Mouse (Mus musculus) erythroblast, embryonic 14.5 days (primary cell): ENCODE data around the gene Rrp12. TPM values are rescaled to one million over a fixed set of nuclear protein-coding genes. Genes with fewer than 3 reads are reported as not detected.

Source experiments
- H3K27me3 ChIP-seq: 2 replicates; pipeline ENCODE4 v1.6.1; 2012; ENCODE audit warnings: inconsistent platforms; ENCODE audit not compliant: control insufficient read depth
- H3K36me3 ChIP-seq: 2 replicates; pipeline ENCODE4 v1.6.1; 2012; ENCODE audit warnings: mild to moderate bottlenecking, inconsistent platforms; ENCODE audit not compliant: control insufficient read depth
- H3K4me1 ChIP-seq: 2 replicates; pipeline ENCODE4 v1.6.1; 2012; ENCODE audit warnings: inconsistent platforms; ENCODE audit not compliant: control insufficient read depth
- H3K4me3 ChIP-seq: replicated peaks from 2 replicates; pipeline ENCODE3; 2012; ENCODE audit warnings: moderate library complexity, mild to moderate bottlenecking, inconsistent platforms
- H3K9me3 ChIP-seq: 2 replicates; pipeline ENCODE4 v1.6.1; 2012; ENCODE audit warnings: low read length, inconsistent platforms, mixed read lengths; ENCODE audit not compliant: control insufficient read depth
- GATA1 ChIP-seq: IDR thresholded peaks from 2 replicates; pipeline ENCODE4 v1.6.1; 2012; ENCODE audit warnings: low read length, inconsistent platforms, mixed read lengths
- TAL1 ChIP-seq: IDR thresholded peaks from 3 replicates; pipeline ENCODE4 v1.6.1; 2012; ENCODE audit warnings: low read length, inconsistent platforms, mixed read lengths
- polyA plus RNA-seq: library from polyadenylated mRNA; stranded (reverse); fragments of >175 nt; gene quantifications from 2 replicates; pipeline ENCODE4 v1.2.3, GENCODE M21; 2012

Rrp12 gene
- polyA plus RNA-seq, 1 experiment: 1.1 TPM

DNA sequence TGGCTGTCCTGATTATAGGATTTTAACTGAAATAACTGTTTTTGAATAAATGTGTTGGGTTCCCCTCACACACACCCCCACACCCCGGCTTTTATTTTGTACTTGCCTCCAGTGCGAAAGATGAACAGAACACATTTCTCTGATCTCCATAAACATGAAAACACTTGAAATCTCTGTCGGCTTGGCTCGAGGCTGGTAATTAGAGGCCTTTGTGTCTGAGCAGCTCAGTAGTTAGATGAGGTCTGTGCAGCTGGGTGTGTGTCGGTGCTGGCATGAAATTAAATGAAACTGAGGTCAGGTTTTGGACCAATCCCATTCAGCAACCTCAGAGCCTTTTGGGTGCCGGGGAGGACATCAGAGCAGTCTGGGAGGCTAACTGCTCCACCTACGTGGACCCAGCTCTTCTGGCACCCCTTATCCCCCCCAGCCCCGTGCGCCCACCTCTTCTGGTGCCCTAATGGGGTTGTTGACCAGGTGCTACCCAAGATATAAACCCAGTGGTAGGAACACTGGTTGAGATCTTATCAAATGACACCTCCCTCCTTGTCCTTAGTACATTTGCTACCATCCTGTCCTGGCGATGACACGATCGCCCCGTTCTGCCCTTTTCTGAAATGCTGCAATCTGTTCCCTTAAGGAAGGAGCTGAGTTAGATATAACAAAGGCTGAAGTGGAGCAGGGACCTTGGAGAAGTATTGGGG, 63.3 kb downstream of the Rrp12 start:
- peak overlapping the region; percentile 94 for H3K4me3 ChIP-seq
- TF ChIP-seq GATA1 (no peak), TAL1 (no peak)
- no peaks in the 10 kb centered on the region for H3K27me3 ChIP-seq
- H3K9me3 ChIP-seq: no peaks in the 10 kb centered on the region
- peaks cover 9% of the 10 kb centered on the region for H3K36me3 ChIP-seq
- peaks cover 86% of the 10 kb centered on the region for H3K4me1 ChIP-seq

DNA sequence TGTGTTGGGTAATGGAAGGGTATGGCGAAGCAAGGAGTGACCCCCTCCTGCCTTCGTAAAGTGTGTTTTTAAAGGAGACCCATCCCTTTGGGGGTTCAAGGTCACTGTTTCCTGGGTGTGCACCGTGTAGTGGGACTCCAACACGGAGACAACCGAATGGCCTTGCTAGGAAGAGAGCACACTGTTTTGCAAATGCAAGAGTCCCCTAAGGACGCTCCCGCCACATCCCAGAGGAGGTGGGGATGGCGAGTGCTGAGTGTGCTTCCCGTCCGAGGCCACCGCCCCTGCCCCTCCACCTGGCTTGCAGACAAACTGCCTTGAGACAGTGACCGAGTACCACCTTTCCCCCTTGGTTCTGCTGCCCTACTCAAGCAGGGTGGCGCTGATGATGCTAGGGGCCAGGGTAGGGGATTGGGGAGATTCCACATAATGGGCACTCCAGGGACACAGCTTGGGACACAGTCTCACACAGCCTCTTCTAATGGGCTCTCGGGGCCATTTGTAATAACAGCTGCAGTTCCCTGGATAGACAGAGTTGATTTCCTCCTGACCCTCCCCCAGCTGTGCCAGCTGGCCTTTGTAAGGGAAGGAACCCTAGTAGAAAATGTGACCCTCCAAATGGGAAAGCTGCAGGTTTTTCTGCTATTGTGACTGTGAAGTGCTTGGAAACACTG, 64.1 kb downstream of the Rrp12 start:
- H3K4me1 ChIP-seq: peaks cover 78% of the 10 kb centered on the region
- TF ChIP-seq GATA1 (no peak), TAL1 (no peak)
- H3K27me3 ChIP-seq: no peaks in the 10 kb centered on the region

DNA sequence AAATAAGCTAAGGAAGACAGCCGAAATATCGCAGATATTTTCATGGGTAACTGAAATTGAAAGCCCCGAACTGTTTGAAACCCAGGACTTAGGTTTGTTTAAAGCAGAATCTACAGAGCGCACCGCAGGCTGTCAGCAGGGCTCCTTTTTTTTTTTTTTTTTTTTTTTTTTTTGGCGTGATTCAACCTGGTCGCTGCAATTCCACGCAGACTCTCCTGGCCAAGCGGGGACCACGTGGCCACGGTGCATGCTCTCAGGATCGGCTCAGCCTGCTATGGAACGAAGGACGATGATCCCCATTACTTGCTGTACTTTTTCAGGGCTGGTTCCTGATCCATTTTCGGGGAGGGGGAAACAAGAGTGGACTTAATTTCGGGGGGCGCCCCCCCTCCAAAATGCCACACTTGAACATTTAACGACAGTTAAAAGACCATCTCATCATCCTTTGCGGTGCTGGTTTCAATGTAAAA, 64.8 kb downstream of the Rrp12 start:
- Histone ChIP-seq H3K9me3 (no peaks in the 10 kb centered on the region), H3K4me1 (peaks cover 71% of the 10 kb centered on the region), H3K27me3 (no peaks in the 10 kb centered on the region), H3K4me3 (peak overlapping the region; percentile 94), H3K36me3 (peaks cover 9% of the 10 kb centered on the region)
- TF ChIP-seq GATA1 (no peak), TAL1 (no peak)

More for the DNA sequence above, 64.1 kb downstream of the Rrp12 start:
- Histone ChIP-seq H3K9me3 (no peaks in the 10 kb centered on the region), H3K36me3 (peaks cover 9% of the 10 kb centered on the region), H3K4me3 (peak overlapping the region; percentile 94)

DNA sequence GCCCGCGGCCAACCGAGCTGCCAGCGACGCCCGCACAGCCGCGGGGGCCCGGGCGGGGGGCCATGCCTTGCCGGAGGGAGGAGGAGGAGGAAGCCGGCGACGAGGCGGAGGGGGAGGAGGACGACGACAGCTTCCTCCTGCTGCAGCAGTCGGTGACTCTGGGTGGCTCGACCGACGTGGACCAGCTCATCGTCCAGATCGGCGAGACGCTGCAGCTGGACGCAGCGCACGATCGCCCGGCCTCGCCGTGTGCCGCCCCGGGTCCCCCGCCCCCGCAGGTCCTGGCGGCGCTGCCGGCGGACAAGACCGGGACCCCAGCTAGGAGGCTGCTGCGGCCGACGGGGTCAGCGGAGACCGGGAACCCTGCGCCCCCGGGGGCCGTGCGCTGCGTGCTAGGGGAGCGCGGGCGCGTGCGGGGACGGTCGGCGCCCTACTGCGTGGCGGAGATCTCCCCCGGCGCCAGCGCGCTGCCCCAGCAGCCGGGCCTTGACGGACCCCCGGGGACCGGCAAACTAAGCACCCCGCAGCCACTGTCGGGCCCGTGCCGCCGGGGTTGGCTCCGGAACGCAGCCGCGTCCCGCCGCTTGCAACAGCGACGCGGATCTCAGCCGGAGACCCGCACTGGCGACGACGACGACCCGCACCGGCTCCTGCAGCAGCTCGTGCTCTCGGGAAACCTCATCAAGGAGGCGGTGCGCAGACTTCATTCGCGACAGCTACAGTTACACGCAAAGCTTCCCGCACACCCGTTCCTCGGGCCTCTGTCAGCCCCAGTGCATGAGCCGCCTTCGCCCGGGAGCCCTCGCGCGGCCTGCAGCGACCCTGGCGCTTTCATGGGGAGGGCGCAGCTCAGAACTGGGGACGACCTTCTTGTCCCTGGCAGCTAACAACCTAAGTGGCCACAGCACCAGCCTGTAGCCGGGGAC, 65.6 kb downstream of the Rrp12 start:
- H3K4me3 ChIP-seq: peak overlapping the region; percentile 94
- H3K9me3 ChIP-seq: no peaks in the 10 kb centered on the region
- peaks cover 9% of the 10 kb centered on the region for H3K36me3 ChIP-seq
- H3K4me1 ChIP-seq: peaks cover 66% of the 10 kb centered on the region
- TF ChIP-seq GATA1 (no peak), TAL1 (no peak)
- H3K27me3 ChIP-seq: no peaks in the 10 kb centered on the region

DNA sequence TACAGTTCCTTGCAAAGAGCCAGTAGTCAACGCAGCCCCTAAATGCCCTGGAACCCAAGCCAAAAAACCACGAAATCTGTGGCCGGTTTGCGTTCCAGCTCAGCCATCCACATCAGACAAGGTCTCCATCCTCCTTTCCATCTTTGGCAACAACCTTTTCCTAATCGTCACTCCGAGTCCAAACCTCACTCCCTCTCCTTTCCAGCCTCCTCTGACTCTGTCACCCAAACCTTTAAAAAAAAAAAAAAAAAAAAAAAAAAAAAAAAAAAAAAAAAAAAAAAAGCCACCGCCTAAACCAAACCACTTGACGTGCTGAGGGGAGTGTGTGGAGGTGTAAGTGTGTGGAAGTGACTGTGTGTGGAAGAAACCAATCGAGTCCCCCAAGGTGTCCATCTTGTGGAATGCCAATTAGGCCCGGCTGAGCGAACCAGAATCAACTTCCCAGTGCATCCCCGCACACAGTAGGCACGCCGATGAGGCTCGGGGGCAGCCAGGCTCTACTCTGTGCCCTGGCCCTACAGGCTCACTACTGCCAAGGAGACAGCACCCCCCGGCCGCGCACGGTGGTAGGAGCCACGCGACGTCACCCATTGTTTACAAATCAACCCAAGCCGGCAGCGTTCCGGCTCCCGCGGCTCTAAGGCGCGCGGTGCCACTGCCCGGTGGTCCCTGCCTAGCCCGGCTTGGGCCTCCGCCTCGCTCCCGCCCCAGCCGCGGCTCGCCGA, 66.4 kb downstream of the Rrp12 start, which contains the start of gene Frat1:
TSS of gene Frat1 (plus strand) at position 590 of the 725 bp plus-strand sequence.
- H3K36me3 ChIP-seq: peaks cover 9% of the 10 kb centered on the region
- peaks cover 64% of the 10 kb centered on the region for H3K4me1 ChIP-seq
- no peaks in the 10 kb centered on the region for H3K27me3 ChIP-seq
- no peaks in the 10 kb centered on the region for H3K9me3 ChIP-seq
- no peak for TF ChIP-seq GATA1
- H3K4me3 ChIP-seq: peak within 1 kb of the TSS; percentile 94

DNA sequence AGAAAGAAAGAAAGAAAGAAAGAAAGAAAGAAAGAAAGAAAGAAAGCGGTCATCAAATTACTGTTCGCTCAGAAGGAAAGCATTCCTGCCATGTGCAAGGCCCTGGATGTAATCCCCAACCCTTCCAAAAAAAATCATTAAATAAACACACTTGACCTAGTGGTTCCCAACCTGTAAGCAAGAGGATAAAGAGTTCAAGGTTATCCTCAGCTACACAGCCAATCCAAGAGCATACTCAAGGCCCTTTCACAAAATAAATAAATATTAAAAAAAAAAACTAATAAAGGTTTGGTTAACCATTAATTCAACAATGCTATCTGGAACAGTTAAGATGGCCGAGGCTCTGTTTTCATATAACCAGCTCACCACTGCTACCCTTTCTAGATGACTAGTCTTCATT, 67.0 kb downstream of the Rrp12 start:
- Histone ChIP-seq H3K4me1 (peaks cover 64% of the 10 kb centered on the region), H3K9me3 (no peaks in the 10 kb centered on the region), H3K4me3 (peak overlapping the region; percentile 94), H3K36me3 (peaks cover 9% of the 10 kb centered on the region), H3K27me3 (no peaks in the 10 kb centered on the region)
- TF ChIP-seq GATA1 (no peak), TAL1 (no peak)

DNA sequence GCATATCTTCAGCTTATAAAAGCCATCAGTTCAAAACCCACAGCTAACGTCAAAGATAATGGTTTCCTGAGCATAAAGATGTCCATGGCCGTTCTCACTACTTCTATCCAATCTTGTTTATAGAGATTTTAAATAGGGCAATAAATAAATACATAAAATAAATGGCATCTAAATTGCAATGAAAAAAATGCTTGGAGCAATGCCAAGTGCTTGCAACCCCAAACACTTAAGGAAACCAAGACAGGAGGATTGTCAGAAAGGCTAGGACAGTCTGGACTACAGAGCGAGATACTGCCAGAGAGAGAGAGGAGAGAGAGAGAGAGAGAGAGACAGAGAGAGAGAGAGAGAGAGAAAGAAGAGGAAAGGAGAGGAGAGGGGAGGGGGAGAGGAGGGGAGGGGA, 69.4 kb downstream of the Rrp12 start:
- no peaks in the 10 kb centered on the region; the same call in 1 of the 2 replicates for H3K36me3 ChIP-seq
- no peak for TF ChIP-seq TAL1
- no peak for TF ChIP-seq GATA1
- peaks cover 55% of the 10 kb centered on the region for H3K4me1 ChIP-seq
- H3K9me3 ChIP-seq: no peaks in the 10 kb centered on the region
- H3K4me3 ChIP-seq: no peak overlapping the region
- H3K27me3 ChIP-seq: no peaks in the 10 kb centered on the region

DNA sequence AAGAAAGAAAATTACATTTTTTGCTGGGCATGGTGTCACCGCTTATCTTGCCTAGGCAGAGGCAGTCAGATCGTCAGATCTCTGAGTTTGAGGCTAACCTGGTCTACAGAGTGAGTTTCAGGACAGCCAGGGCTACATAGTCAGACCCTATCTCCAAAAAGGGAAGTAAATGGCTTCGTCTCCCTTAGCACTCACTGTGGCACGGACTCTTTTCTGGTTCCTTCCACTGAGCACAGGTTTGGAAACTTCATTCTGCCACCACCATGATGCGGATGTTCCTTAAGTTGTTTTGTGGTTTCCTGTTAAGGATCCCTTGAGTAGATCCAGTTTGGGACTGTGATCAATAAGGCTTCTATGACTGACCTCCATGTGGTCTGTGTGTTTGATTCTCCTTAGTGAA, 71.0 kb downstream of the Rrp12 start:
- no peaks in the 10 kb centered on the region for H3K36me3 ChIP-seq
- no peaks in the 10 kb centered on the region for H3K27me3 ChIP-seq
- TF ChIP-seq GATA1: no peak
- H3K9me3 ChIP-seq: no peaks in the 10 kb centered on the region
- H3K4me1 ChIP-seq: peaks cover 54% of the 10 kb centered on the region
- H3K4me3 ChIP-seq: no peak overlapping the region
